Mouse (Mus musculus): ENCODE results near the gene Col20a1. TPM values are rescaled to one million over a fixed set of nuclear protein-coding genes. Genes with fewer than 3 reads are reported as not detected.

The Col20a1 gene
- polyA plus RNA-seq (2012; rRNA removed) = 4.1 TPM in 2 replicates

DNA sequence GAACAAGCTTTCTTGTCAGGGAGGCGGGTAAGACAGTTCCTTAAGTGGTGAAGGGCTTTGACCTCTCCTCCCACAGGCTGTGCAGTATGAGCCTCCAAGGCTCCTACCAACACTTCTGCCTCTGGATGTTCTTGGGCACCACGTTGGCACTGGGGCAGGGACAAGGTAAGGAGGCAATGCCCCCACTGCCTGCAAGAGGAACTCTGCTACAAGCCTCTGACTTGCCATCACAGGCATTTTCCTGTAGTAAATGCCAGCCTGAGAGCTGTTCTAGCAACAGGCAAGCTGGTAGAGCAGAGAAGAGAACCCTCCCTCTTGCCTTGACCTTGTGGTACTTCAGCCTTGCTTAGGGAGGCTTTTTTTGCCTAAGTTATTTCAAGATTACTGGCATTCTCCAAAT lies at the start of gene Col20a1:
TSS of gene Col20a1 (plus strand) at position 87 of the 400 bp plus-strand sequence.
- no peak for DNase-seq (ENCODE audit: extremely low spot score in 1 of 2, low spot score in 1 of 2)

GRCm38 (mm10) chr2:180940187-180940586 lies 46.1 kb upstream of the Col20a1 start:
- DNase-seq (ENCODE audit: extremely low spot score in 1 of 2, low spot score in 1 of 2) = no peak

DNA sequence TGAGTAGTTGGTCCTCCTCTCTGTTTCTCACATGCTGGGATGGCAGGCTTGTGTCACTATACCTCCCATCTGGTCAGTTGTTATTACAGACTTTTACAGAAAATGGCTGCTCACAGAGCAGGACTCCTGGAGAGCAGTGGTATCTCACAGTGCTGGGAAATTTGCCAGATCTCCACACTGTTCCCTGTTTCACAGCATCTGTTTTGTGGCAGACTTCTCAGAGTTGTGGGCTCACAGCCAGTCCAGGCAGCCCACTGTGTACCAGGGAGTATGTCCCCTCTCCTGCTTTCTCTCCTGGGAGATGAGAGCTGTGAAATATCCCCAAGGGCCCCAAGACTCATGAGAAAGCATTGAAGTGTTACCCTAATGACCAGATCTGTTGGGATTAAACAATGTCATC lies 44.5 kb upstream of the Col20a1 start:
- peak in 1 of 2 experiments; percentile 24 for DNase-seq (ENCODE audit: extremely low spot score in 1 of 2, low spot score in 1 of 2)

- DNase-seq (ENCODE audit: extremely low spot score in 1 of 2, low spot score in 1 of 2) = no peak
Observed at GRCm38 (mm10) chr2:180949947-180950346, 36.4 kb upstream of the Col20a1 start.

- DNase-seq (ENCODE audit: extremely low spot score in 1 of 2, low spot score in 1 of 2) = no peak
Observed at GRCm38 (mm10) chr2:180952731-180953171, 33.6 kb upstream of the Col20a1 start.

DNA sequence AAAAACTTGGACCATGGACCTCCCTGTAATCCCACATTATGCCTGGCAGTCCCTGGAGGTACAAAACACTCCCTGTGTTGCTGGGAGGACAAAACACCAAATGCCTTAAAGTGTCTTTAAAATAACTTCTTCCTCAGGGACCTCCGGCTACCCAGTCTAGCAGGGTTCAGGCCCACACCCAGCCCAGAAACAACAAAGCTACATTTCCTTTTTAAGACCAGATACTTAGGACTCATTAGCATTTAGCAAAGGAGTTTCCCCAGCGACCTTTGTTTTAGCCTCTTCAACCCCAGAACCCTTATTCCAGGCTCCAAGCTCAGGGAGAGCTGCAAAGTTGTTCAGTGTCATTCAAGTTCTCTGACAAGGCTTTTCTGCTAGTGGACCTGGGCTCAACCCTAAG lies 32.7 kb upstream of the Col20a1 start:
- DNase-seq (ENCODE audit: extremely low spot score in 1 of 2, low spot score in 1 of 2) = no peak

DNA sequence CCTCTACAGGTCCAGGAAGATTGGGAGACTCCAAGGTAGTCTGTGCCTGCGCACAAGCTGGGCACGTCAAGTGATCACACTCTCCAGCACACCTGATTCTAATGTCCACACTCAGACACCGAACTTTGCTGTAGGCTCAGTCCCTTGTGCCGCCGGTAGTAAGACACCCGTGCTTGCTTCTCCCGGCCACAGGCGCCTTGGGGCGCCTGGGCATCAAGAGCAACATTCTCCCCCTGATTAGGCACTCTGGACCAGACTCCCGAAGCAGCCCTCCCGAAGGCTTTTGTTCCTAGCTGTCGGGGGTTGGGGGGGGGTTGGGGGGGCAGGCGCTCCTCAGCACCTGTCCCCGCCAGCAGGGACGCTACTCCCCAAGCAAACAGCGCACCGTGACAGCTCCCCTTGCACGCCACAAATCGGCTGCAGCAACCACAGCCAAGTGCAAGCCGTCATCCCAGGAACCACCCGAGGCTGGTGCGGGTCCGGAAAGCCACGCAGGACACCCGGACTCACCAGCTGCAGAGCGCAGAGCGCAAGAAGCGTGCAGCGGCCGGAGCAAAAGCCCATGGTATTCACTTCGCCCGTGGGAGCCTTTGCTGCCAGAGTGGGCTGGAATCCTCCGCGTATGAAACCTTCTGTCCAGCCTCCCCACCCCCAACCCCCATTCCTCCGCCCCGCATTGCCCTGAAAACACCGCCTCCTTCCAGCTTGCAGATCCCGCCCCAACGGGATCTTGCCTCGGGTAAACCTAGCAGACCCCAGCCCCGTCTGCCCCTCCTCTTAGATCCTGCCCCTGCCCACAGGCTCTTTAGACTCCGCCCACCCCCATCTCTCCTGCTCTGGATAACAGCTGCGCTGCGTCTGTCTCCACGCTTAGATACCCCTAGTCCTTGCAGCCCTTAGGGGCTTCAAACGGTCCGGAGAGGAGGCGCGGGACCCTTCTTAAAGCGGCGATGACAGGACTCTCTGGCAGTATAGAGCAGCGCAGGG lies 32.0 kb upstream of the Col20a1 start, which contains the start of gene Nkain4:
TSS of gene Nkain4 (minus strand) at position 639 of the 987 bp plus-strand sequence.
- peak in 1 of 2 experiments; percentile 53 for DNase-seq (ENCODE audit: extremely low spot score in 1 of 2, low spot score in 1 of 2)

DNA sequence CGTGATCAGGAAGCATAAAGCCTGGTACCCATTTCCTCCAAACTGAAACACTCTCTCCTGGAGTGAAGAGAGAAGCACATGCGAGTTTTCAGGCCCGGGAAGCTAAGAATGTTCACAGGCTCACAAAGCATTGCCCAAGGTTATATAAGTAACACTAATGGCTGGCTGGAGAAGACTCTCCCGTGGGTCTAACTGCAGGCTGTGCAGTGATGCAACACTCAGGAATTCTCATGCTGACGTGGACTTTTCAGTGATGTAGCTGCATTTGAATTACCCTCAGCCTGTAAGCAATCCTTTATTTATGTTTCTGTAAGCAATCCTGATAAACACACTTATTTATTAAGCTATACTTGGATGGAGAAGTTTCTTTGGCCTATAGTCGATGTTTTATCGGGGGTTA lies 26.7 kb upstream of the Col20a1 start:
- no peak for DNase-seq (ENCODE audit: extremely low spot score in 1 of 2, low spot score in 1 of 2)

DNA sequence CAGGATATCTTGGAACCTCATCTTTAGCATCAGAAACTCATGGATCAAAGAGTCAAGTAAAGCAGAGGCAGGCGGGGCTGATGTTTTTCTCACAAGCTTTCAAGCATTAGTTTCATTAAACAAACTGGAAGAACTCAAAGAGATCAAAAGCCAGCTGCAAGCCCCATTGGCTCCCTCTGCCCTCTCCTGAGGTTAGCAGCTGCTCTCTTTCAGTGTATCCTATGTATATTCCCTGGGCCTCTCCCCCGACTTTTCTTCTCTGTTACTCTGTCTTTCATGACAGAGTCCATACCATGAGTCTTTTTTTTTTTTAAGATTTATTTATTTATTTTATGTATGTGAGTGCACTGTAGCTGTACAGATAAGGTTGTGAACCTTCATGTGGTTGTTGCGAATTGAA lies 26.1 kb upstream of the Col20a1 start:
- no peak for DNase-seq (ENCODE audit: extremely low spot score in 1 of 2, low spot score in 1 of 2)

- no peak for DNase-seq (ENCODE audit: extremely low spot score in 1 of 2, low spot score in 1 of 2)
Observed at GRCm38 (mm10) chr2:180962616-180963308, 23.6 kb upstream of the Col20a1 start.

- peak; percentile 28 to 89 for DNase-seq (ENCODE audit: extremely low spot score in 1 of 2, low spot score in 1 of 2)
Observed at GRCm38 (mm10) chr2:180963956-180964355, 22.4 kb upstream of the Col20a1 start.

GRCm38 (mm10) chr2:180966092-180966882 lies 20.0 kb upstream of the Col20a1 start:
- DNase-seq (ENCODE audit: extremely low spot score in 1 of 2, low spot score in 1 of 2) = peak in 1 of 2 experiments; percentile 60

DNA sequence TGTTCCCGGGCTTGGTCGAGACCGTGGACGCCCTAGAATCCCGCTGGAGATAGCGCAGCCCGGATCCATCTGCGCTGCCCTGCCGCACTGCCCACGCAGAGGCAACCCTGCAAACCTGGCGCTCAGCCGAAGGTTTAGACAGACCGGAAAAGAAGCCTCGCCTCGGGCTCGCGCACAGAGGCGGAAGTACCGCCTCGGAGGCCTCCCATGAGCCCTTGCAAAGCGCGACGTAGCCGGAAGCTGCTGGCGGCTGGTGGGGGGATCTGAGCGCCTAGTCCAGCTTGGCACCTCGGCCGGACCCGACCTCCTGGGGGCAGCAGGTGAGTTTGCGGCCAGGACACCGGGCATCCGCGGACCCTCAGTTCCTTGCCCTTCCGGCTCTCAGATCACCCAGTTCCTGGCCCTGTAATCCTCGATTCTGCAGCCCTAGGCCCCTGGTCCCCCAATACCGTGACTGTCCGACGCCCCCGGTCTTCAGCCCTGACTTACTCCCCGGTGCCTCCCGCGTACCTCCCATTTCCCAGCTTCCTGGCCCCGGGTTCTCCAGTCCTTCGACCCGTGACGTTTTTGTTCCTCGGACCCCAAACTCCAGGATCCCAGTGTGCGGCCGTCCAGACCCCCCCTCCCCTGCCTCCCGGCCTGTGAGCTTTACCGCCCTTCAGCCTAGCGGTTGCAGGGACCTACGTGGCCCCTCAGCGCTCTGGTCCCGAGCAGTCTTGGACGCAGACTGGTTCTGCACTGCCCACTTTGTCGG lies 19.1 kb upstream of the Col20a1 start, which contains the start of gene Arfgap1:
TSS of gene Arfgap1 (plus strand) at position 216 of the 754 bp plus-strand sequence.
- DNase-seq (ENCODE audit: extremely low spot score in 1 of 2, low spot score in 1 of 2) = peak; percentile 87 to 95

- no peak for DNase-seq (ENCODE audit: extremely low spot score in 1 of 2, low spot score in 1 of 2)
Observed at GRCm38 (mm10) chr2:180981133-180981532, 5.2 kb upstream of the Col20a1 start.

DNA sequence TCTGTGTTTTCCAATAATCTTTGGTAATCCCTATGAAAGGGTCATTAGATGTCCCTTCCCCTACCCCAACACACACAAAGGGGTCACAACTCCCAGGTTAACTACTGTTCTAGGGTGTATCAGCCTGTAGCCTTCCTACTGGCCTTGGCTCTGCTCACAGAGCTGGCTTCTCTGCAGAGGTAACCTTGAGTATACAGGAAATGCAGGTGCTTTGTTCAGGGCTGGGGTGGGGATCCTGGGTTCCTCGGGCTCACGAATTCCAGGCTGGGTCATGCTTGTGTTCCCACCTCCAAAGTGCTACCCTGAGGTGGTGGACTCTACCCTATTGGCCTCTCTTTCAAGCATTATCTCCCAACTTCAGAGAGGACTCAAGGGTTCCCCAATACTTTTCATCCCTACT lies 700 bp upstream of the Col20a1 start:
- no peak for DNase-seq (ENCODE audit: extremely low spot score in 1 of 2, low spot score in 1 of 2)

- DNase-seq (ENCODE audit: extremely low spot score in 1 of 2, low spot score in 1 of 2) = no peak
Observed at GRCm38 (mm10) chr2:180987001-180987400, 666 bp downstream of the Col20a1 start.

- DNase-seq (ENCODE audit: extremely low spot score in 1 of 2, low spot score in 1 of 2) = no peak
Observed at GRCm38 (mm10) chr2:180987432-180988030, 1.2 kb downstream of the Col20a1 start.

DNA sequence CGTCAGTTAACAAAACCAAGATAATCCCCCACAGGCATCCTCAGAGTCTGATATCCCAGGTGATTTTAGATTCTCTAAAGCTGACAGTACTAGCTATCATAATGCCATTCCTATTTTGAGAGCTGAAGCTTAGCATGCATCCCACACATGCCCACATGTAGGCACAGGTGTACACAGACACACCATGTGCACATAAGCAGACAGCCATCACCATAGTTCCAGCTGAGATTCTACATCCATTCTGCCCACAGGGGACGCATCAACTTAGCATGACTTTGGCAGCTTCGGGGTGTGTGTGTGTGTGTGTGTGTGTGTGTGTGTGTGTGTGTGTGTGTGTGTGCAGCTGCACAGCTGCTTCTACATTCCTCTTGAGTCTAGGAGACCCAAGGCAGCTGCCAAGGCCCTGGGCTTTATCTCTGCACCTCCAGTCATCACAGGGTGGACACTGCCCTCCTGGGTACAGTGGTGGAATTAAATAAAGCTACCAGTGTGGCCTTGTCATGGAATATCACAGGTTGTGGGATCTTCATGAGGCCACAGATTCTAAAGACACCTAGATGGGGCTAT lies 2.1 kb downstream of the Col20a1 start:
- DNase-seq (ENCODE audit: extremely low spot score in 1 of 2, low spot score in 1 of 2) = peak in 1 of 2 experiments; percentile 32

- DNase-seq (ENCODE audit: extremely low spot score in 1 of 2, low spot score in 1 of 2) = no peak
Observed at GRCm38 (mm10) chr2:180988948-180989347, 2.6 kb downstream of the Col20a1 start.
